Mouse (Mus musculus): ENCODE measurements around the gene Cep95. TPM values are rescaled to one million over a fixed set of nuclear protein-coding genes. Genes with fewer than 3 reads are reported as not detected.

Gene Cep95
- total RNA-seq, 4 experiments from 2014 or later: 9.8 to 11.4 (median 10.5) TPM

Small RNA genes lying within 50 kb of the gene (microRNA-seq; reads per million reads assigned to microRNA genes)
- 0 reads per million in 2 experiments for gene Gm25994
- gene Mir3064: 20.5 to 30.7 reads per million in 2 experiments

Other genes starting within 250 kb of the Cep95 start
- 100 to 1,000 TPM; 112 to 137 (median 119) TPM for gene Tex2, start 175.8 kb upstream of the Cep95 start, total RNA-seq (2022)
- gene Pecam1, start 38.6 kb upstream of the Cep95 start, total RNA-seq (2022): 10 to 100 TPM; 17.3 to 20.2 (median 17.7) TPM
- 1 to 10 TPM in 2 of 4 experiments, under 1 TPM in 1, not detected in 1; 0.26 to 2.7 (median 2.4) TPM for gene Milr1, start 38.0 kb upstream of the Cep95 start, total RNA-seq (2022)
- gene Polg2, start 9.7 kb upstream of the Cep95 start, total RNA-seq (2022): 1 to 10 TPM; 2.8 to 4.6 (median 4.0) TPM
- gene Ddx5, start 67 bp upstream of the Cep95 start, total RNA-seq (2022): 100 to 1,000 TPM; 617 to 703 (median 641) TPM
- gene Smurf2, start 131.5 kb downstream of the Cep95 start, total RNA-seq (2022): 10 to 100 TPM; 26.7 to 31.8 (median 29.4) TPM
- 10 to 100 TPM; 21.1 to 29.7 (median 25.1) TPM for gene Kpna2, start 210.3 kb downstream of the Cep95 start, total RNA-seq (2022)
- 1 to 10 TPM; 2.5 to 4.4 (median 4.0) TPM for gene 1810010H24Rik, start 236.4 kb downstream of the Cep95 start, total RNA-seq (2022)

Data from left cerebral cortex, adult 8-10 months (tissue).